Mouse (Mus musculus) midbrain, embryonic 12.5 days (tissue): ENCODE data around the gene Ndufa13. TPM values are rescaled to one million over a fixed set of nuclear protein-coding genes. Genes with fewer than 3 reads are reported as not detected.

ENCODE experiments used
- ATAC-seq: fragments of 200-750 bp; cut with Nextera tagmentation; 2 replicates; pipeline ENCODE4 v1.8.0; 2017; ENCODE audit warnings: low read depth, moderate TSS enrichment, moderate library complexity; ENCODE audit not compliant: low FRiP score
- H3K27ac ChIP-seq: fragments of 300-500 bp; sonication (generic); replicated peaks from 2 replicates; pipeline ENCODE4 v1.5.1; 2016; ENCODE audit warnings: mild to moderate bottlenecking
- H3K27me3 ChIP-seq: fragments of 300-500 bp; sonication (generic); 2 replicates; pipeline ENCODE4 v1.6.1; 2016; ENCODE audit warnings: mild to moderate bottlenecking
- H3K36me3 ChIP-seq: fragments of 300-500 bp; sonication (generic); 2 replicates; pipeline ENCODE4 v1.6.1; 2016
- H3K4me1 ChIP-seq: fragments of 300-500 bp; sonication (generic); 2 replicates; pipeline ENCODE4 v1.6.1; 2016
- H3K4me2 ChIP-seq: fragments of 300-500 bp; sonication (generic); replicated peaks from 2 replicates; pipeline ENCODE4 v1.6.1; 2016; ENCODE audit warnings: mild to moderate bottlenecking, moderate library complexity
- H3K4me3 ChIP-seq: fragments of 300-500 bp; sonication (generic); 2 replicates; pipeline ENCODE4 v1.5.1; 2016; ENCODE audit warnings: mild to moderate bottlenecking
- H3K9ac ChIP-seq: fragments of 300-500 bp; sonication (generic); replicated peaks from 2 replicates; pipeline ENCODE4 v1.6.1; 2016; ENCODE audit warnings: mild to moderate bottlenecking, moderate library complexity
- H3K9me3 ChIP-seq: fragments of 300-500 bp; sonication (generic); 2 replicates; pipeline ENCODE4 v1.6.1; 2016; ENCODE audit warnings: mild to moderate bottlenecking
- WGBS: fragments of 180-500 bp; shearing (Covaris S2); methylation state at CpG from one replicate; pipeline ENCODE4 v1.1.7; 2016; 5-methylcytosine and 5-hydroxymethylcytosine counted together
- polyA plus RNA-seq: library from polyadenylated mRNA; unstranded; fragments of >200 nt; fragmentation: Nextera tagmentation; extraction: Ambion mirVana; gene quantifications from 2 replicates; pipeline ENCODE4 v1.2.1, GENCODE M21; 2016

Ndufa13 gene
- polyA plus RNA-seq, 1 experiment from 2014 or later = 165 TPM

DNA sequence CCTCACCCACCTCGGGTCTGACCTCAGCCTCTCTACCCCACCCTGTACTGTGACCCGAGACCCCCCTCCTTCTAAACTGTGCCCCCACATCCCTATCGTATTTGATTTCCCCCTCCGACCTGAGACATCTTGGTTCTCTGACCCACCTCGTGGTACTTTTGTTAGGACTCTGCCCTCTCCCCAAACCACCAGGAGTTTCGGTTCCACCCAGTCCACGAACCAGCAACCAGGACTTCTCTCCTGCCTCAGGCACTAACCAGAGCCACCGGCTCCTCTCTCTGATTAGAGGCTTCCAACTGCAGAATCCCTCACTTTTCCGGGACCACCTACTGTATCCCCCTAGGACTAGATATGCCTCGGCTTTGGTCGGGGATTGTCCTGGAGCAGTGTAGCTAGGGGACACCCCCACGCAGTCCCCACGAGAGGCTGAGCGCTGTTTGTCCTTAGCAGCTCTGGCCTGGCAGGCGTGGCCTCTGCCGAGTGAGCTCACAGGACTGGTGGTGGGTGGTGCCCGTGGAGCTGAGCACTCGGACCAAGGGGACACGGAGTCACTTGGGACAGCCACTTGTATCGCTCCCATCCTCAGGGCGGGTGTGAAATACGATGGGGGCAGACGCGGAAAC is 14.0 kb downstream of the Ndufa13 start:
- H3K27ac ChIP-seq = no peak overlapping the region
- 7% methylated on average over 24 of the region's 24 CpGs for WGBS
- H3K4me2 ChIP-seq = peak overlapping the region; percentile 34

DNA sequence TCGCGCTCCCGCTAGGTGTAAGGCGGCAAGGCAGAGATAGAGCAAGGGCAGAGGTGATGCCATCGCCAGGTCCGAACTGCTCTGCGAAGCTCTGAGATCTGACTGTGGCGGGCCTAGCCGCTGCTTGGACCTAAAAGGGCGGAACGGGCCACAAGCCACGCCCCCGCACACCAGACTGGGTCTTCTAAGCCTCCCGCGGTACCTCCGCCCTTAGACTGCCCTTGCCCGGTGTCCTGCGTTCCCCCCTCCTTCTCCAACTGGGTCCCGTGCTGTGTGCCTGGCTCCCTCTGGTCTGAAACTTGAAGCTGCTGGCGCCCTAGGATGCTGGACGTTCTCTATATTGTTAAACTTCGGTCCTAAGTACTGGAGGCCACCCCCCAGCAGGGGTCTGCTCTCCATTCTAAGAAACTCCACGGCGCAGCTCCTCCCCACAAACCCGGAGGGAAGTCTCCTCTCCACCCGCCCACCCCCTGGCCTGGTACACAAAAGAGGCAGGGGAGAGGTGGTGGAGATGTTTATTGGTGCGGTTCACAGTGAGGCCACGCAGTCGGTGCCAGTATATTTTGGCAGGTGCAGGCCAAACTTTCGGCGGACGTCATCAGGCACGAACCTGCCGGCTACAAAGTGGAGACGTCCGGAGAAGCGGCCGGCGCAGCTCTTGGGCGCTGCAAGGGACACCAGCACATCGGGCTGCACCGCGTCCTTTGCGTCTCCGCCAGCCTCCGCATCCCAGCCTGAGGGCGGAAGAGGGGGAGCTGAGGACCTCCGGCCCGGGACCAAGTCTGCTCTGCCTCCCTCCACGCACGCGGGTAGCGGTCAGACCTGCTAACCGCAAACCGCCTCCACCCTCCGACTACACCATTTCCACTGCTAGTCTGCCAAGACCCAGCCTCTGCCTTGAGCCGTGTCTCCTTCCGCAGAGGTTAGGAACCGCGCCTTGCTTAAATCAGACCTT is 14.8 kb downstream of the Ndufa13 start, which contains the start of gene Cilp2:
Cilp2 (minus strand) TSS at position 399 of the 955 bp plus-strand sequence.
- 0 out of 2 replicates have a peak, but pooled peaks cover 3% of the 10 kb centered on the region for H3K36me3 ChIP-seq
- peaks cover 41% of the 10 kb centered on the region for H3K4me1 ChIP-seq
- H3K27me3 ChIP-seq = peaks cover 86% of the 10 kb centered on the region
- no peak for ATAC-seq
- peak within 1 kb of the TSS; percentile 34 for H3K4me2 ChIP-seq
- H3K9me3 ChIP-seq = no peaks in the 10 kb centered on the region
- H3K4me3 ChIP-seq = peak within 1 kb of the TSS; percentile 22
- no peak within 1 kb of the TSS for H3K9ac ChIP-seq
- 2% methylated on average over 57 of the region's 60 CpGs for WGBS
- no peak within 1 kb of the TSS for H3K27ac ChIP-seq

More for the DNA sequence above, 14.0 kb downstream of the Ndufa13 start:
- Histone ChIP-seq H3K27me3 (peaks cover 86% of the 10 kb centered on the region), H3K4me3 (peak overlapping the region; percentile 22), H3K9ac (no peak overlapping the region), H3K9me3 (no peaks in the 10 kb centered on the region), H3K4me1 (peaks cover 41% of the 10 kb centered on the region), H3K36me3 (peaks cover 11% of the 10 kb centered on the region; the same call in 1 of the 2 replicates)
- no peak for ATAC-seq

DNA sequence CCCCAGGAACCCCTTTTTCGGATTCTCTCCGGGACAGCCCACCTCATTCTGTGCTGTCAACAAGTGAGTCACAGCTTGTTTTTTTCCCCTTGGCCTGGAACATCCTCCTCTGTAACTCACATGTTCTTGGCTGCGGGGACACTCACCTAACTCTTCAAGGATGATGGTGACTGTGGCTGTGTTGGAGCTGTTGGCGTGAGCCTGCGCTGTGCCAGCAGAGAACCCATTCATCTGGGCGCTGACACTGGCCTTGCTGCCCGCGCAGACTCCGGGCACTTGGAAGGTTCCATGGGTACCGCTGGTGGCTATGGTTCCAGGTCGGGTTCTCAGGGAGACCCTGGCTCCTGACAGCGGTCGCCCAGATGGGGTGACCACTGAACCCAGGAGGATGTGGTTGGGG is 18.2 kb downstream of the Ndufa13 start:
- no peak overlapping the region for H3K9ac ChIP-seq
- ATAC-seq = no peak
- H3K36me3 ChIP-seq = no peaks in the 10 kb centered on the region
- H3K27ac ChIP-seq = no peak overlapping the region
- H3K4me1 ChIP-seq = peaks cover 39% of the 10 kb centered on the region
- 52% methylated on average over 13 of the region's 13 CpGs for WGBS
- no peak overlapping the region for H3K4me2 ChIP-seq
- H3K9me3 ChIP-seq = no peaks in the 10 kb centered on the region
- H3K4me3 ChIP-seq = no peak overlapping the region
- peaks cover 100% of the 10 kb centered on the region for H3K27me3 ChIP-seq

DNA sequence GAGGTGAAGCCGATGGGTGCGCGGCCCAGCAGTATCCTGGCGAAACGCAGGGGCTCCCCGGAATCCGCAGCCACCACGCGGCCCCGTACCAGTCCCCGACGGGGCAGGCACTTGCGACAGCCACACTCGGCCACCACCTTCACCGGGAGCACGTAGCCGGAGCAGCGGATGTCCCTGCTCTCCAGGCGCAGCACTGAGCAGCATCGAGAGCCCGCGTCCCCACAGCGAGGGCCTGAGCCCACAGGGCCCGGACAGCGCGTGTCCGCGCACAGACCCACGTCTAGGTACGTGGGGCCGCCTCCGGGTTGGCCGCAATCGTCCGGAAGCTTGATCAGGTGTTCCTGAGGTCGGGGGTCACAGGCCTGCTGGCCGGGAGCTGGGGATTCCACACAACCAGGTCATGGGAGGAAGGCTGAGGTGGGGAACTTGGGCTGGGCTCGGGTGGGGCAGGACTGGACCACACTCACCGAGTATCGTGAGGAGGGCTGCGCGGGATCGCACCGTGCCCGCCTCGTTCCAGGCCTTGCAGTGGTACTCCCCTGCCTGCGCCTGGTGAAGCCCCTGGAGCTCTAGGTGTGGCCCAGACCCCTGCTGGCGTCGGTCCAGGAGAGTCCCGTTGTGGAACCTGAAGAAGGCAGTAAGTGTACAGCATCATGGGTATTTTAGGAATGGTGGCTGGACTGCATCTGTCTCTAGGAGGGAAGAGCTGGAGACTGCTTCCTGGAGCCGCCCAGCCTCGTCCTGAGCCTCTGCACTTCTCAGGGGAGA is 19.3 kb downstream of the Ndufa13 start:
- Histone ChIP-seq H3K4me3 (peak overlapping the region; percentile 40), H3K4me2 (peak overlapping the region; percentile 51; the same call in 1 of the 2 replicates), H3K27me3 (peaks cover 100% of the 10 kb centered on the region), H3K36me3 (no peaks in the 10 kb centered on the region), H3K9ac (no peak overlapping the region), H3K27ac (no peak overlapping the region), H3K9me3 (no peaks in the 10 kb centered on the region), H3K4me1 (peaks cover 29% of the 10 kb centered on the region)
- WGBS = 9% methylated on average over 52 of the region's 52 CpGs
- 0 out of 2 replicates have a peak, but pooled peaks have one; percentile 2 for ATAC-seq

DNA sequence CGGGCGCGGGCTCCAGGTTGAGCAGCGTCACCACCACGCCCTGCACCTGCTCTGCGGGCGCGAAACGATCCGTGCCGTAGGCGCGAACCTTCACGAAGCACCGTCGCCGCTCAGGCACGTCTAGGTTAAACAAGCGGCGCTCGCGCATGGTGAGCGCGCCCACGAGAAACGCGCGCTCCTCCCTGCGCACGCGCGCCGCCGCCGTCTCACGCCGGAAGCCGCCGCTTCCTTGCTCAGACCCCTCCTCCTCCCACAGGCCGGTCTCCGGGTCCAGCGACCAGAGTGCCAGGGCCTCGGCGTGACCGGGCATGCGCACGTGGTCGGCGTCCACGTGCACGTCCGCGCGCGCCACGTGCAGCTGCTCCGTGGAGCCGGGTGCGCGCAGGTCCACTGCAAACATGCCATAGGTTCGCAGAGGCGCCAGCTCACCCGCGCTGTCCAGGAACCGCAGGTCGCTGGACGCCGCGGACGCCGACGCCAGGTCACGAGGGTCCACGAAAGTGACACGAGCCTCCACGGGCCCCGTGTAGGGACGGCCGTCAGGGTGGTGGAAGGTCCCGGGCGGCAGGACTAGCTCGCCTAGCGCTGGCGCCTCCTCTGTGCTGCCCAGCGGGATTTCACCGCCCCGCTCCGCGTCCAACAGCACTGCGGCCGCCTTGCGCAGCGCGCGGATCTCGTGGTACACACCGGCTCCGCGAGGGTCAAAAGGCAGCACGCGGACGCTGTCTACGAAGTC is 20.2 kb downstream of the Ndufa13 start:
- Histone ChIP-seq H3K27me3 (peaks cover 99% of the 10 kb centered on the region), H3K36me3 (no peaks in the 10 kb centered on the region), H3K4me1 (peaks cover 21% of the 10 kb centered on the region), H3K4me3 (peak overlapping the region; percentile 40), H3K9ac (no peak overlapping the region), H3K4me2 (peak overlapping the region; percentile 51), H3K27ac (no peak overlapping the region), H3K9me3 (no peaks in the 10 kb centered on the region)
- peak; percentile 54; the same call in 1 of the 2 replicates for ATAC-seq
- WGBS = 6% methylated on average over 101 of the region's 103 CpGs

DNA sequence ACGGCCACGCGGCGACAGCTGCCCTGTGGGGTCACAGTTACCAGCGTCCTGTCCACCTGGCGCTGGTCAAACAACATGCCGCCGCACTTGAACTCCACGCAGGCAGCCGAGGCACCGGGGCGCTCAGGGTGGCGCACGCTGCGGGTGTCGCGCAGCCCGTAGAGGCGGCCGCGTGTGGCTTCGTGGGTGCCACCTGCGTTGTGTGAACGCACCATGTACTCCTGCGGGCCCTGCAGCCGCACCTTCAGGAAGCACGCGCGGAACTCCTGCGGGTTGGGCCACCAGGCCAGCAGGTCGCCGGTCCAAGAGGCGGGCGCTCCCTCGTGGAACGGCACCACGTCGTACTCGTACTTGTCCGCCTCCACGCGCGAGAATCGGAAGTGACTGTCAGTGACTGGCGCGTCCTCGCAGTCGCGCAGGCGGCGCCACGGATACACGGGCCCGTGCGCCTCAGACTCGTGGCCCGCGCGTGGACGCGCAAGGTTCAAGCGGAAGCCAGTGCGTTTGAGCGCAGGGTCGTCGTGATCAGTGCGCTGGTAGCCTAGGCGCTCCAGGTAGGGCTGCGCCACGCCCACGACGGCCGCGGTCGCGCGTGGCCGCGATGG is 21.0 kb downstream of the Ndufa13 start:
- H3K9me3 ChIP-seq = no peaks in the 10 kb centered on the region
- no peak overlapping the region for H3K27ac ChIP-seq
- H3K9ac ChIP-seq = no peak overlapping the region
- peaks cover 15% of the 10 kb centered on the region for H3K4me1 ChIP-seq
- 21% methylated on average over 79 of the region's 79 CpGs for WGBS
- peaks cover 99% of the 10 kb centered on the region for H3K27me3 ChIP-seq
- H3K4me2 ChIP-seq = peak overlapping the region; percentile 51
- no peak for ATAC-seq
- H3K4me3 ChIP-seq = peak overlapping the region; percentile 40
- H3K36me3 ChIP-seq = no peaks in the 10 kb centered on the region

DNA sequence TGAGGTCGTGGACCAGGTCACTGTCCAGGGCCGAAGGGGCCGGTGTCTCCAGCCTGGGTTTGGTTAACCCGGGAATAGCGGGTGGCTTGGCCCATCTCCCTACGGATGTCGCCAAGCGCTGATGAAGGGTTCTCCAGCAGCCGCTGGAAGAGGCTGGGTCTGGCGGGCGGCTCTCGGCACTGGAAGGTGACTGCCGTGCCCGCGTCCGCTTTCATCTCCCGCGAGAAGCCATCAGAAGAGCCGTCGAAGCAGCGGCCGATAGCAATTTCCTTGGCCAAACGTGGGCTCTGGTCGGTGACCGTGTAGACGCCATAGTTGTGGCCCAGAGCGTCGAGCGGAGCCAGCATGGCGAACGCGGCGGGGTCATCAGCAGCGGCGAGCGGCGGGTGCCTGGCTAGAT is 21.5 kb downstream of the Ndufa13 start:
- Histone ChIP-seq H3K4me1 (peaks cover 15% of the 10 kb centered on the region), H3K36me3 (no peaks in the 10 kb centered on the region), H3K27me3 (peaks cover 96% of the 10 kb centered on the region), H3K27ac (no peak overlapping the region), H3K9ac (no peak overlapping the region), H3K4me2 (peak overlapping the region; percentile 51; the same call in 1 of the 2 replicates), H3K4me3 (peak overlapping the region; percentile 40), H3K9me3 (no peaks in the 10 kb centered on the region)
- 9% methylated on average over 37 of the region's 37 CpGs for WGBS
- ATAC-seq = no peak

DNA sequence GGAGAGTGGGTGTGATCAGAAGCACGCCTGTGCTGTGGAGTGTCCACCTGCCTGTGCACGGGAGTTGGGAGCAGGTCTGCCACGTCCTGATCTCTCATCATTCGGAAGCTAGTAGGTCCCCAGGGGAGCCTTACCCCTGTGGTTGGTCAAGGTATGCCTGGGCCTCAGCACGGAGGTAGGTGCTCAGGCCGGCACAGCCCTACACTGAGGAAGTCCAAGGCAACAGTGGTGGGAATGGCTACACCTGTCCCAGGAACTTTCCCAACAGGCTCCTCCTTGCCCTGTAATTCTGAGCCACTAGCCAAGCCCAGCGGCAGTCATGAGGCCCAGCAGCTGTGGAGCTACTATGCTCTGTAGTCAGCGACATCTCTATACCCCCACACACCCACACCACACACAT is 22.7 kb downstream of the Ndufa13 start:
- H3K9ac ChIP-seq = no peak overlapping the region
- WGBS = 52% methylated on average over 8 of the region's 8 CpGs
- H3K27me3 ChIP-seq = peaks cover 87% of the 10 kb centered on the region
- no peak overlapping the region for H3K4me3 ChIP-seq
- H3K36me3 ChIP-seq = no peaks in the 10 kb centered on the region
- peaks cover 15% of the 10 kb centered on the region for H3K4me1 ChIP-seq
- no peak for ATAC-seq
- no peak overlapping the region for H3K27ac ChIP-seq
- H3K9me3 ChIP-seq = no peaks in the 10 kb centered on the region
- H3K4me2 ChIP-seq = no peak overlapping the region

DNA sequence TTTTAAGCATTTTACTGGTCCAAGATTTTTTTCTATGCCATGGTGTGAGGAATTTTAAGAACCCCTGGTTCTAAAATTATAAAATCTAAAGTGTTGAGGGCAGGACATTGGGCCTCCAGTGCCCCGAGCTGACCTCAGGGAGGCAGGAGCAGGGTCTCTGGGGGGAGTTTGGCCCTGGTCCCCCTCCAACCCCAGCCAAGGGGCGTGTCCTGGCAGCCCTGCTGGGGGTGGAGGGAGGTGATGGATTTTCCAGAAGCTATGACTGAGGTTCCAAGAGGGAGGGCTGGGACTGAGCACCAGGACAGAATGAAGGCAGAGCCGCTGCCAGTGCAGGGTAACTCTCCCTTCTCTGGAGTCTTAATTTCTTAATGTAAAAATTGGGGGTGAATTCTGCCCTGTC is 24.4 kb downstream of the Ndufa13 start:
- Histone ChIP-seq H3K9ac (no peak overlapping the region), H3K36me3 (no peaks in the 10 kb centered on the region), H3K27me3 (peaks cover 70% of the 10 kb centered on the region), H3K4me3 (no peak overlapping the region), H3K4me2 (no peak overlapping the region), H3K27ac (no peak overlapping the region), H3K9me3 (no peaks in the 10 kb centered on the region), H3K4me1 (peaks cover 15% of the 10 kb centered on the region)
- no peak for ATAC-seq
- whole genome bisulfite sequencing = 59% methylated on average over 3 of the region's 3 CpGs

DNA sequence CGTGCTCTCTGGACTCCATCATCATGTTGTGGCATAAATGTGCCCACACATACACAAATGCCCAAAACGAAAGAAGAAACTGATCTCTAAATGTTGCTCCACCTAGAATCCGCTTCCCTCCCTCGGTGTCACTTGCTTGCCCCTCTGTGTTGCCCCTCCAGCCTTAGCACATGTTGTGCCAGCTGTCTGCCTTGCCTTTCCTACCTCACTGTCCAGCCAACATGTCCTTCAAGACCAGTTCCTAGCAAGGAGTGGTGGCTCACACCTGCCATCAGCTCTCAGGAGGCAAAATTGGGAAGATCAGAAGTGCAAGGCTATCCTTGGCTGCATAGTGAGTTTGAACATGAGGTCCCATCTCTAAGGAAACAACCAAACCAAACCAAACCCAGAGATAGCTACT is 25.0 kb downstream of the Ndufa13 start:
- Histone ChIP-seq H3K4me1 (peaks cover 15% of the 10 kb centered on the region), H3K27ac (no peak overlapping the region), H3K9me3 (no peaks in the 10 kb centered on the region), H3K36me3 (peaks cover under 1% of the 10 kb centered on the region; the same call in 1 of the 2 replicates), H3K27me3 (peaks cover 64% of the 10 kb centered on the region), H3K4me3 (no peak overlapping the region), H3K9ac (no peak overlapping the region), H3K4me2 (no peak overlapping the region)
- no peak for ATAC-seq
- WGBS = 88% methylated on average over 4 of the region's 4 CpGs

DNA sequence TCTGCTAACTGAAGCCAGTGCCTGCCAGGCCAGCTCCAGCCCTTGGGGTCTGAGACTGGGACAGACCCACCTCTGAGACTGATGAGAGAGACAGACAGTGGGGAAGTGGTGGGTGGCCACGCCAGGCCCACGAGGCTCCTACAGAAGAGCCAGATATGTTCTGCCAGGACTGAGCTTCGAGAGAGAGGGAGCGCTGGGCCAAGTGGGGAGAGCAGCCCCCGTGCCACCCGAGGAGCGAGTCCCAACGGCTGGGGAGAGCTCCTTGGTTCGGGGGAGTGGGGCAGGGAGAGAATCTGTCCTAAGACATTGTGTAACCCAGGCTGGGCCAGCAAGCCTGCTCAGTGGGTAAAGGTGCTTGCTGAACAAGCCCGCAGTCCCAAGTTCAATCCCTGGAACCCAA is 25.4 kb downstream of the Ndufa13 start:
- Histone ChIP-seq H3K27ac (no peak overlapping the region), H3K9me3 (no peaks in the 10 kb centered on the region), H3K27me3 (peaks cover 60% of the 10 kb centered on the region), H3K36me3 (peaks cover 4% of the 10 kb centered on the region; the same call in 1 of the 2 replicates), H3K9ac (no peak overlapping the region), H3K4me3 (no peak overlapping the region), H3K4me1 (peaks cover 12% of the 10 kb centered on the region), H3K4me2 (no peak overlapping the region)
- 79% methylated on average over 10 of the region's 10 CpGs for WGBS
- ATAC-seq = no peak
